Mouse (Mus musculus) hindbrain, embryonic 14.5 days (tissue): ENCODE measurements at regions not wholly inside any gene's neighbourhood (a gene's known extent, or its start where the extent isn't known, plus 50 kb on each side); places are given as distances from the start of the nearest gene placed in this dataset.
A peak's percentile ranks its signal among the peaks of the same experiment; 100 is the strongest.

ENCODE experiments used
- ATAC-seq: fragments of 200-750 bp; cut with Nextera tagmentation; 2 replicates; pipeline ENCODE4 v1.8.0; 2017; ENCODE audit warnings: moderate number of reproducible peaks, mild to moderate bottlenecking, moderate TSS enrichment, moderate library complexity; ENCODE audit not compliant: low FRiP score
- DNase-seq: peaks from one replicate; pipeline ENCODE4 v3.0.0-alpha.2; 2015; ENCODE audit warnings: low spot score
- H3K27ac ChIP-seq: fragments of 300-500 bp; sonication (generic); 2 replicates; pipeline ENCODE4 v1.5.1; 2014; ENCODE audit warnings: mild to moderate bottlenecking, moderate library complexity
- H3K27me3 ChIP-seq: fragments of 300-500 bp; sonication (generic); 2 replicates; pipeline ENCODE4 v1.6.1; 2014; ENCODE audit warnings: mild to moderate bottlenecking, low read length, mixed read lengths; ENCODE audit not compliant: control insufficient read depth, insufficient read depth
- H3K36me3 ChIP-seq: fragments of 300-500 bp; sonication (generic); replicated peaks from 2 replicates; pipeline ENCODE4 v1.6.1; 2014; ENCODE audit not compliant: control insufficient read depth, insufficient read depth
- H3K4me1 ChIP-seq: fragments of 300-500 bp; sonication (generic); replicated peaks from 2 replicates; pipeline ENCODE4 v1.6.1; 2014; ENCODE audit warnings: antibody characterized with exemption, low read length, mixed read lengths; ENCODE audit not compliant: control insufficient read depth, insufficient read depth
- H3K4me2 ChIP-seq: fragments of 300-500 bp; sonication (generic); replicated peaks from 2 replicates; pipeline ENCODE4 v1.6.1; 2014; ENCODE audit warnings: mild to moderate bottlenecking, moderate library complexity
- H3K4me3 ChIP-seq: fragments of 300-500 bp; sonication (generic); replicated peaks from 2 replicates; pipeline ENCODE4 v1.5.1; 2014; ENCODE audit warnings: mild to moderate bottlenecking, low read length
- H3K9ac ChIP-seq: fragments of 300-500 bp; sonication (generic); 2 replicates; pipeline ENCODE4 v1.6.1; 2014
- H3K9me3 ChIP-seq: fragments of 300-500 bp; sonication (generic); 2 replicates; pipeline ENCODE4 v1.6.1; 2016; ENCODE audit warnings: low read length; ENCODE audit not compliant: control insufficient read depth
- WGBS: fragments of 180-500 bp; shearing (Covaris S2); extraction: QIAGEN DNeasy Blood & Tissue Kit; methylation state at CpG from one replicate; pipeline ENCODE4 v1.1.7; 2014; 5-methylcytosine and 5-hydroxymethylcytosine counted together

DNA sequence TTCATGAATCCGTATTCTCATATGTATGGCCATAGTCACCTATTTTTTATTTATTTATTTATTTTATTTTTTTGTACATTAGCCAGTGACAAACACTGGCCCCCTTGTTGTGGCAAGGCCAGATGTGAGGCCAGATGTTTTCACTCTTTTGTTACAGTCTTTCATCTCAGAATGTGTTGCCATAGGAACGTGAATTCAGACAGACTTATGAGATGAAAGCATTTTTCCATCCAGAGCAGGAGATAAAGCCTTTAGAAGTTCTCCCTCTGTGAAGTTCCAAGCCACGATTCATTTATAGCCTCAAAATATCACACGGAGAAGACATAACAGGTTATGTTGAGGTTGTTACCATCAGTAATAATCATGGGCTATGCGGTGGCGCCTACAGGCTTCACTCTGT, 220.9 kb downstream of the Arpp21 start:
- no peaks in the 10 kb centered on the region for H3K9me3 ChIP-seq
- H3K36me3 ChIP-seq = no peaks in the 10 kb centered on the region
- no peak for ATAC-seq
- H3K4me2 ChIP-seq = no peak overlapping the region
- WGBS = 83% methylated on average over 6 of the region's 6 CpGs
- H3K4me3 ChIP-seq = no peak overlapping the region
- DNase-seq = no peak
- no peak overlapping the region for H3K27ac ChIP-seq
- no peaks in the 10 kb centered on the region for H3K27me3 ChIP-seq
- H3K9ac ChIP-seq = no peak overlapping the region
- no peaks in the 10 kb centered on the region for H3K4me1 ChIP-seq

DNA sequence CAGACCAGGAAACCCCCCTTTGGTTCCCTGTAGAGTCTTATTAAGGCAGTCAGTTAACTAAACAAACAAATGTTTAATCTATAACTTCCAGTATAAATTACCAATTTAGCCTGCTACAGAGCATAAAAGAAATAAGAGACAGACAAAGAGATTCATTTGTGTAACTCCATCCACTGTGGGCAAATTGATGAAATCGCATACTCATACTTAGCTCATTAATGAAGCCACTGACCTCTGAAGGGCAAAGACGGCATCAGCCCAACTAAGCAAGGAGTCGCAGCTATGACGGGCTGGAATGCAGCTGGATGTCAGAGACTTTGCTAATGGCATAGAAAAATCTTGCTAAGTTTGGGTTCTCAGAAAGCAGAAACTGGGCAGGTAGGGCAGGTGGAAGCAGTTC, 241.3 kb downstream of the Arpp21 start:
- Histone ChIP-seq H3K4me2 (no peak overlapping the region), H3K4me3 (no peak overlapping the region), H3K9ac (no peak overlapping the region), H3K27ac (no peak overlapping the region; the same call in 1 of the 2 replicates), H3K9me3 (no peaks in the 10 kb centered on the region), H3K27me3 (no peaks in the 10 kb centered on the region), H3K36me3 (no peaks in the 10 kb centered on the region), H3K4me1 (peaks cover 9% of the 10 kb centered on the region; the same call in 1 of the 2 replicates)
- DNase-seq (no peak), ATAC-seq (no peak)
- WGBS = 45% methylated on average over 4 of the region's 4 CpGs

DNA sequence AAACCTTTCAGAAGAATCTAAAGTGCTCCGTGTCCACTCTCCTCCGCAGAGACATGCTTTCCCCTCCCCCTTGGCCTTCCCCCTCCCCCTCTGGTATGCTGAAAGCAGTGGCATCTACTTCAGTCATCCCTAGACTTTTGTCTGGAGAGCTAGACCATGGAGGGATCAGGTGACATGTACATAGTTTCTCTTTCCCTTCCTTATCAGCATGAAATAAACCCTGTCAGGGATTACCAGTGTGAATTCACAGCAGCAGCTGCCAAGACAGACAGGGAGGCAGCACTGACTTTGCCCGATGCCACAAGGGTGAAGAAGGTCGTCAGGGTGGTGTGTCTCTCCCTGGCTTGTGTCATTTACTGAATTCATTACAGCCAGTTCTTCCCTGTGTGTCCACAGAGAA, 241.9 kb downstream of the Arpp21 start:
- DNase-seq (no peak), ATAC-seq (no peak)
- Histone ChIP-seq H3K4me1 (peaks cover 9% of the 10 kb centered on the region; the same call in 1 of the 2 replicates), H3K9ac (no peak overlapping the region), H3K27ac (no peak overlapping the region), H3K36me3 (no peaks in the 10 kb centered on the region), H3K4me2 (no peak overlapping the region), H3K27me3 (no peaks in the 10 kb centered on the region), H3K9me3 (no peaks in the 10 kb centered on the region), H3K4me3 (no peak overlapping the region)
- WGBS = 26% methylated on average over 4 of the region's 4 CpGs

DNA sequence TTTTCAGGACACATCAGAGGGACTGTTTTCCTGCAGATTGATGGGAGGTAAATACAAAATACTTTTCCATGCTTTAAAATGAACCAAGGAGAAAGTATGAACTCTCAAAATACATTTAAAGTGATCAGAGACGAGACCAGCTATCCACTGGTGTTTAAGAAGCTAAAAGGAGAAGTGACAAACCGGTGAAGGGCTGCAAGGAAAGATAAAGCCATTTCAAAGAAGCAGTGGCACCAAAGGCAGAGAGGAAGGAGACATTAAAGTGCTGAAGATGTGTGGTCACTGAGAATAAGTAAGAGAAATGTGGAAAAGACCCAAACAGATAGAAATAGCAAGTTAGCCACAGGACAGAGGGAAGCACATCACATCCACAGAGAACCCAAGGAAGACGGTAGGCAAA, 245.7 kb downstream of the Arpp21 start:
- DNase-seq (no peak), ATAC-seq (no peak)
- Histone ChIP-seq H3K9me3 (no peaks in the 10 kb centered on the region), H3K4me1 (peaks cover 9% of the 10 kb centered on the region; the same call in 1 of the 2 replicates), H3K27me3 (no peaks in the 10 kb centered on the region), H3K36me3 (no peaks in the 10 kb centered on the region), H3K4me2 (no peak overlapping the region), H3K27ac (no peak overlapping the region), H3K4me3 (no peak overlapping the region), H3K9ac (no peak overlapping the region)
- WGBS = 92% methylated on average over 3 of the region's 3 CpGs

DNA sequence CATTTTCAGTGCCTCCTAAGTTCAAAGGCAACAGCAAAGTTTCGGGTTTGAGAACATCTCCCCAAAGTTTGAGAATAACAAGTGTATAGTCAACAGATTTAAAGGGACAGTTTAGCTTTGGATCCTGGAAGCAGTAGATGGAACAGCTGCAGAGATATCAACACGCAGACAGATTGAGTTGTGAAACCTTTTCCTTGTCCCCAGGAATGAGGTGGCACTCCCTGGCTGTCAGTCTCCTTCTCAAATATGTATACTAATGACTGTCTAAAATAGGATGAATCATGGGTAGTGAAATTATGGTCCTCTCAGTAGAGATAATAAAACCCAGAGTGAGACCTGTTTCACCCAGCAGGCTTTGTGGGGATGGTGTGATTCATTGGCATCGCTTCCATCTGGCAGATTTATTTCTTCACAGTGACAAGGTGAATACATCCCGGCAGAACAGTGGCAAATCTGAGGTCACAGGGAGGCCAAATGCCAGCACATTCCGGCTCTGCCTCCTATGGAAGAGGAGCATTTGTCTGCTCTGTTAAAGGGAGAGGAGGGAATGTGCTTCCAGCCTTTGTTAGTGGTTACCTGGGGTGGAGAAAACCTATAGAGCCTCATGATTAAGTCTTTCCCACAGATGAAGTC, 272.2 kb downstream of the Arpp21 start:
- Histone ChIP-seq H3K27ac (no peak overlapping the region), H3K9ac (no peak overlapping the region), H3K27me3 (no peaks in the 10 kb centered on the region), H3K4me2 (no peak overlapping the region), H3K36me3 (no peaks in the 10 kb centered on the region), H3K4me1 (no peaks in the 10 kb centered on the region), H3K9me3 (0 out of 2 replicates have a peak, but pooled peaks cover 5% of the 10 kb centered on the region), H3K4me3 (no peak overlapping the region)
- 56% methylated on average over 5 of the region's 5 CpGs for WGBS
- DNase-seq (no peak), ATAC-seq (no peak)

DNA sequence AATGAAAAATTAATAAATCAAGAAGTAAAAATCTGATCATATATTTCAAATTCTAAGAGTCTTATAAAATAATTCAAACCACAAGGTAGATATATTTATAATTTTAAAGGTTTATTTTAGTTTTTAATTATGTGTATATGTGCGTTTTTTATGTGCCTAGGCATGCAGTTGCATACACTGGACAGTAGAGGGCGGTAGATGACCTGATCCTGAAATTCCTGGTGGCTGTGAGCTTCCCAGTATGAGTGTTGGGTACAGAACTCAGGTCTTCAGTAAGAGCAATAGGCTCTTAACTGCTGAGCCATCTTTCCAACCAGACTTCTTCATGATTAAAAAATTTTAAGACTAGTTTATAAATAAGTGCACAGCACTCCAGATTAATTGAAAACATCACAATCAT, 267.7 kb upstream of the Stac start:
- no peak for ATAC-seq
- H3K9ac ChIP-seq = no peak overlapping the region
- no peak for DNase-seq
- H3K4me2 ChIP-seq = no peak overlapping the region
- H3K27me3 ChIP-seq = no peaks in the 10 kb centered on the region
- H3K9me3 ChIP-seq = no peaks in the 10 kb centered on the region
- WGBS = 51% methylated on average over 2 of the region's 2 CpGs
- no peak overlapping the region for H3K4me3 ChIP-seq
- H3K36me3 ChIP-seq = no peaks in the 10 kb centered on the region
- no peaks in the 10 kb centered on the region for H3K4me1 ChIP-seq
- no peak overlapping the region for H3K27ac ChIP-seq

DNA sequence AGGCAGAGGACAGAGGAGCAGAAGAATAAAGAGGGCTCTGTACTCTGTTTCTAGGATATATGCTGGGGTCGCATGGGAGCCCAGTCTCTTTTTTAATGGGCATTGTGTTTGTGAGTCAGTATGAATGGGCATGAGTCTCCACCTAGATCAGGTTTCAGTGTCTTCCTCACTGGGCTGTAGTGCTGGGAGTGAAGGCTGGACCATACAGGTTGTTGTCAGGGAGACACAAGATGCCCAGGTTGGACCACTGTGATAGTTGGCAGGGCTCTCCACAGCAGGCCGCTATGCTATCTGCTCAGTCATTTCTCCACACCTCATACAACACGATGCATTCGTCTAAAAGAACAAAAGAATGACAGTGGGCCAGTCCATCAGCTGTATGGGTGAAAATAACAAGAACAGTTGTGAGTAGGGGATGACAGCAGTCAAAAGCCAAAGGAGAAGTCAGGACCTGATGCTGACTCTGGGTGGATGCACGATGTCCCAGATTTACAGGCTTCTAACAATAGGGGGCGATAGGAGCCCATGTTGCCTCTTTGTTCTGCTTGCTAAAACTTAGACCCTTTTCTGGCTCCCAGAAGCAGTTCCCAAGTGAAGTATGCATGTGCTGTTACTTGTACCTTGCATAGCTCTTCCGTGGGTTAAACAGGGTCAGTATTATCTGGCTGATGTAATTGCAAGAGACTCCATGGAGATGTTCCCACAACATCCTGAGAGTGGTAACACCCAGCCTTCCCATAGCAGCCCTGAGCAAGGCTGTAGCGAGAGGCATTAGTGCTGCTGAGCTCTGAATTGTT, 249.3 kb upstream of the Stac start:
- Histone ChIP-seq H3K4me1 (peaks cover 5% of the 10 kb centered on the region; the same call in 1 of the 2 replicates), H3K27me3 (no peaks in the 10 kb centered on the region), H3K4me3 (no peak overlapping the region), H3K9ac (no peak overlapping the region), H3K36me3 (no peaks in the 10 kb centered on the region), H3K4me2 (no peak overlapping the region), H3K27ac (no peak overlapping the region), H3K9me3 (no peaks in the 10 kb centered on the region)
- peak; percentile 14; the same call in 1 of the 2 replicates for ATAC-seq
- WGBS = 47% methylated on average over 8 of the region's 8 CpGs
- peak; percentile 75 for DNase-seq

DNA sequence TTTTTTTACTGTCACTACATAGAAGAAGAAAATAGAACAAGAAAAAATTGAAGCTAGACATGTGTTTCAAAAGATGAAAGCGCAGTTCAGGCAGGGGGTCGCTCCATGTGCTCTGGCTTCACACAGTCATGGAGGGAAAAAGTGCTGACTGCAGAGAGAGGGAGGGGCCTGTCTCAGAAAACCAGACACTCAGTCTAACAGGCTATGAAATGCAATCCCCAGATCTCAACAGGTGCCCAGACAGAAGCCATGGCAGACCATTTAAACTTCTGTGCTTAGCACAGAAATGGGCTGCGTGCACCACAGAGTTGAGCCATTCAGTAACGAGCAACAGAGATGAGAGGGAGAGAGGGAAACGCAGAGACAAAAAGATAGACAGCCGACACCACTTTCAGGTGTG, 242.3 kb upstream of the Stac start:
- no peak overlapping the region for H3K9ac ChIP-seq
- DNase-seq (no peak), ATAC-seq (no peak)
- H3K36me3 ChIP-seq = no peaks in the 10 kb centered on the region
- H3K4me2 ChIP-seq = no peak overlapping the region
- H3K27ac ChIP-seq = no peak overlapping the region
- 88% methylated on average over 6 of the region's 6 CpGs for WGBS
- H3K4me1 ChIP-seq = no peaks in the 10 kb centered on the region
- H3K27me3 ChIP-seq = no peaks in the 10 kb centered on the region
- H3K9me3 ChIP-seq = no peaks in the 10 kb centered on the region
- no peak overlapping the region for H3K4me3 ChIP-seq

DNA sequence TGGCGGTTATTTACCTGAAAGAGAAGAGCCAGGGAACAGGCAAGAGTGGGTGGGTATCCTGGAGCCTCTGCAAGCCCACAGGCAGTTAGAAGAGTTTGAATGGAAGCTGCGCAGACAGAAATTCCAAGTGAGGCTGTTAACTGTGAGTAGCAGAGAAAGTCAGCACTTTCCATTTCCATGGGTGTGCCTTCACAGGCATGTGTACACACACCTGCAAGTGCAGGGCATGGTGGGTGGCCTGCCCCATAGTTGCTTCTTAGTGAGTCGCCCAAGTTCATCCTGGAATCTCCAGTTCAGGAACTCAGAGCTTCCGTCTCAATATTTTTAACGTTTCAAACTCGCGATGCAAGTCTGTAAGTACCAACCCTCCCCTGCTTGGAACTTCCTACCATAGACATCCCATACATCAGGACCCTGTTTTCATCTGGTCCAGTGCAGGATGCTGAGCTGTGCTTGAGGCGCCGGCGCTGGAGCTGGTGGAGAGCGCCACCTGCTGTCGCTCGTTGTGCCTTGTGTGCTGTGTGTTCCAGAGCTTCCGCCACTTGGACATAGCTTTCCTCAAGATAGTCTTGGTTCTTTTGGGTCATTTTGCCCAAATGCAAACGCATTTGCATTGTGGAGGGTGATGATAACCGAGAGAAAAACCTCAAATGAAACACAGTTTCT, 228.3 kb upstream of the Stac start:
- Histone ChIP-seq H3K27ac (no peak overlapping the region), H3K36me3 (no peaks in the 10 kb centered on the region), H3K4me3 (no peak overlapping the region), H3K4me2 (no peak overlapping the region), H3K4me1 (0 out of 2 replicates have a peak, but pooled peaks cover 4% of the 10 kb centered on the region), H3K9me3 (no peaks in the 10 kb centered on the region), H3K9ac (no peak overlapping the region), H3K27me3 (no peaks in the 10 kb centered on the region)
- DNase-seq (peak; percentile 89), ATAC-seq (no peak; the same call in 1 of the 2 replicates)
- WGBS = 21% methylated on average over 16 of the region's 16 CpGs
